Mouse (Mus musculus): ENCODE measurements around the gene Atg7.
A peak's percentile ranks its signal among the peaks of the same experiment; 100 is the strongest.
"Not testable (repeated sequence)": the region's sequence is repeated elsewhere in the genome, so short reads cannot be mapped to it uniquely, and the experiment has no call there.

The Atg7 gene

GRCm38 (mm10) chr6:114882212-114882611 is 239.3 kb downstream of the Atg7 start:
- DNase-seq (ENCODE audit: low read depth) = no peak

DNA sequence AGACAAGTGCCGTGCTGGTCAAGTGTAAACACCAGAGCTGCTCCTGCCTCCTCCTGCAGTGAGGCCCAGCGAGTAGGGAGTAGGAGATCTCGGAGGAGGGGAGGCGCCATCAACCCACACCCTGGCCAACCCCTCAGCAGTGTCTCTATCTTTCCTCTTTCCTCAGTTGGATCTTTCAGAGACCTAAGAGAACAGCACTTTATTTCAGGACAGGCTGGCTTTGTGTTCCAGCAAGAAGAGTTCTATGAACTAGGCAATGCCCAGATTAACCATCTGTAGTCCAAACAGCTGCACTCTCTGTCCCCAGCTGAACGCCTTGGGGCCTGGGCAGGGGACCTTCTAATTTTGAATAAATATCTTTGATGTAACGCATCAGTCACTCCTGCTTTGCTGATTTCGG is 239.8 kb downstream of the Atg7 start:
- DNase-seq (ENCODE audit: low read depth) = no peak

DNA sequence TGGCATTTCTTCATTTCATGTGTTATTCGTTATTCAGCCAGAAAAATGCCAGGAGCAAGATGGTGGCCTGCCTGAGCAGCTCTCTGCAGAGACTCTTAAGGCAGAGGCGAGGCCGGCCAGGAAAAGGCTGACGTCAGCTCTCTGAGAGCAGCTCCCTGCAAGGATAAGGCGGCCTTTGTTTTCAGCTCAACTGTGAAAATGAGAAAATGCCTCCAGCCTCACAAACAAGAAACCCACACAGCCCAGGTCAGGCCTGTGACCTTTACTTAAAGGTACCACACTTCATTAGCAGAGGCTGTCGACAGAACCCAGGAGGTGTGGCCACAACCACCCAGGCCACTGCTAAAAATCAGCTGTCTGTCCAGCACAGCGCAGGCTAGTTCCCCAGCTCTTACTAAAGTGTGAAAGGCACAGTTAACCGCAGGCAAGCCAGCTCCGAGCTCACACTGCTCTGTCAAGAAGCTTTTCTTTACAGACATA is 240.4 kb downstream of the Atg7 start:
- peak; percentile 80 for DNase-seq (ENCODE audit: low read depth)

DNA sequence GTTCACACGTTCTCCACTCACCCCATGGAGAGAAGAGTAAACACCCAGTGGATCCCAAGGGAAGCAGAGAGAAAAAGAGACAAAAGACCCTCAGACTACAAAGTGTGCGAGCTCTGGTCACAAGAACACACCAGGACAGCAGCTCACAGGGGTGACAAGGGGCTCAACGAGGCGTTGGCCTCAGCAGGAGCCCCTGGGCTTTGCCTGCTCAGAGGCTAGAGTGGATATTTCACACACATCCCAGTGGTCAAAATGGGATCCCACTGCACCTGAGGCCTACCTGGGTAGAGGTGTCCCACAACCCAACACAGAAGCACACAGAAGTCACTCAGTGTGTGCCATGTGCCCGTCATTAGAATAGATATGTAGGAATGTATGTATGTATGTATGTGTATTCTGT is 242.2 kb downstream of the Atg7 start:
- no peak for DNase-seq (ENCODE audit: low read depth)

- no peak for DNase-seq (ENCODE audit: low read depth)
These were observed 243.1 kb downstream of the Atg7 start for GRCm38 (mm10) chr6:114886012-114886411.

GRCm38 (mm10) chr6:114886504-114887361 is 243.8 kb downstream of the Atg7 start:
- DNase-seq (ENCODE audit: low read depth) = no peak

GRCm38 (mm10) chr6:114888922-114889321 is 246.0 kb downstream of the Atg7 start:
- DNase-seq (ENCODE audit: low read depth) = peak; percentile 96

- DNase-seq (ENCODE audit: low read depth) = not testable (repeated sequence)
These were observed 247.1 kb downstream of the Atg7 start for GRCm38 (mm10) chr6:114889971-114890370.

DNA sequence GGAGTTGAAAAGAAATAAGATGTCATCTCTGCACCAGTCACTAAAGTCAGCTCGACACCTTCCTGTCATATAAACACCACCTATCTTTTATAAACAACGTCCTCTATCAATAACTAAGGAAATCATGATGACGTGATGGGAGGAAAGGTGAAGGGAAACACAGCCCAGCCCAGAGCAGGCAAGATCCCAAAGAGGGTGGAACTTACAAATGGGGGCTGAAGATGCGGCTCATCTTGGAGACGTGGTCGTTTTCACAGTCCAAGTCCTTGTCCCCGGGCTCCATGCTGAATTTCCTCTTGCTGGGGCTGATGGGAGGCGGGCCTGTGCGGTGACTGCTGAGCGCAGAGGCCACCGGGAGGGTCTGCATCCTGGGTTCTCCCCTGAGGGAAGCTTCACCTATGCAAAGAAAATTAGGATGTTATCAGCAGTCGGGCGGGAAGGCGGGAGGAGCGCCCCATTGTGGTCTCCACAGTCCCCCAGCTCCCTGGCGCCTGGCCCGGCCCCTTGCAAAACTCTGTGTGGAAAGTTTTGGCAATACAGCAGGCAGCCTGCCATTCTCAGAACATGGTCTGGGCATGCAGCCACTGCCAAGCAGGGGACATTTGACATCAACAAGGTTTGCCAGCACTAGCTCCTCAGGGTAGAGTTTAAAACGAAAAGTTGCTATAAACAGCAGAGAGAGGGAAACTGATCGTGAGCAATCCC is 247.7 kb downstream of the Atg7 start:
- DNase-seq (ENCODE audit: low read depth) = peak; percentile 94

DNA sequence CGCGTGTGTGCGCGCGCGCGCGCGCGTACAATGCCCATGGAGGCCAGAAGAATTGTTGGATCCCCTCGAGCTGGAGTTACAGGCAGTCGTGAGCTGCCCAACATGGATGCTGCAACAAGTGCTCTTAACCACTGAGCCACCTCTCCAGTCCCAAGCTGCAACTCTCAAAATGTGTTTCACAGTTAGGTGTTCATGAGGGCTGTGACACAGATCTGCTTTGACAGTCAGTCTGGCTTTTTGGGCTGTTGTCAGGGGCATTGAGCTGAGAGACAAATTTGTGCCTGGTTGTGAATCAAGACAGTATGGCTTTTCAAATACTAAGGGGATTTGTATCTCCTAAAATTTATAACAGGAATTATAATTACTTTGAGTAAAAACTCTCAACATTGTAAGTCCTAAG is 248.4 kb downstream of the Atg7 start:
- DNase-seq (ENCODE audit: low read depth) = no peak

GRCm38 (mm10) chr6:114891771-114892170 is 248.9 kb downstream of the Atg7 start:
- DNase-seq (ENCODE audit: low read depth) = no peak

DNA sequence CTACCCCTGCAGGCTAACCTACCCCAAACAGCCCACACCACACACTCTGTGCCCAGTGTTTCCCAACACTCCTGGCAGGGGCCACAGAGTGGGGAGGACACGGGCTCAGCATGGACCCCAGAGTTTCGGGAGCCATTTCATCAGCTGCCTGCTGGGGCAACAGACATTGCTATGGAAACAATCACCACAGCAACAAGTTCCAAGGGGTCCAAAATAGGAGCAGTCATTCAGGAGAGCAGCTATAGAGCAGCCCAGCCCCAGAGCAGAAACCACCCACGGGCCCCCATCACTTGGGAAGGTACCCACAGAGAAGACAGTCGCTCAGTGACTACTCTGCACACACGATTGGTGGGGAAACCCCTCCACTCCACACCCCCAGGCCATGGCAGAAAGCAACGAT is 249.5 kb downstream of the Atg7 start:
- peak; percentile 66 for DNase-seq (ENCODE audit: low read depth)

GRCm38 (mm10) chr6:114893427-114894209 is 250.7 kb downstream of the Atg7 start:
- DNase-seq (ENCODE audit: low read depth) = no peak

DNA sequence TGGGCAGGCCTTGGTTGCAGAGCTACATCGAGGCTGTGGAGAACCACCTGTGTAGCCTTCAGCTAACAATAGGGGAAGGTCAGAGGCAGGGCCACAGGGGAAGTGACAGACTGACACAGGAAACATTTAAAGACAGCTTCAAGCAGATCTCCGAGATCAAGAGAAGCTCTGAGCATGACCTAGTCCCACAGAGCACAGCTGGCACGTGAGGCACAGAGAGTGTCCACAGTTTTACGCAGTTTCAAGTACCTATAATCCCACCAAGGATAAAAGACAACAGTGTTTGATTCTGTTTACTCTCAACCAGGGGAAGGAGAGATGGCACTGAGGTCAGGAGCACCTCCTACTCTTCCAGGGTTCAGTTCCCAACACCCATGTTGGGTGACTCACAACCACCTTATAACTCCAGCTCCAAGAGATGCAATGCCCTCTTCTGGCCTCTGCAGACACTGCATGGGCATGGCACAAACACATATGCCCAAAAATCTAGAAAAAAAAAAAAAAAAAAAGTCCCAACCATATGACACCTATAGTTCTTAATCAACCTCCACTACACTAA is 251.7 kb downstream of the Atg7 start:
- peak; percentile 50 for DNase-seq (ENCODE audit: low read depth)

DNA sequence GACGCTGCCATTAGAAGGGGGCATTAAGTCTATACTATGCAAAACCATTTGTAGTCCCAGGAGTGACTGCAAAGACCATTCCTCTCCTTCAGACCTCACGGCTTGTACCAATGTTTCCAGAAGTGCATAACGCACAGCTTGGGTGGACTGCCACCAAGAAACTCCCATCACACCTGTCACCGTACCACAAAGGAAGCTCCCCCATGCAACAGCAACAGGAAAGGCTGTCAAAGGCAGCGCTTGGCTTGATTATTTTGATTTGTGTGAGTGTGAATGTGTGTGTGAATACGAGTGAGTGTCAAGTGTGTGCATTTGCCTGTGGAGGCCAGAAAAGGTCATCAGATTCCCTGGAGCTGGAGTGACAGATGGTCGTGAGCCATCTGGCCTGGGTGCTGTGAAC is 252.3 kb downstream of the Atg7 start:
- DNase-seq (ENCODE audit: low read depth) = no peak

GRCm38 (mm10) chr6:114896281-114896680 is 253.4 kb downstream of the Atg7 start:
- no peak for DNase-seq (ENCODE audit: low read depth)

DNA sequence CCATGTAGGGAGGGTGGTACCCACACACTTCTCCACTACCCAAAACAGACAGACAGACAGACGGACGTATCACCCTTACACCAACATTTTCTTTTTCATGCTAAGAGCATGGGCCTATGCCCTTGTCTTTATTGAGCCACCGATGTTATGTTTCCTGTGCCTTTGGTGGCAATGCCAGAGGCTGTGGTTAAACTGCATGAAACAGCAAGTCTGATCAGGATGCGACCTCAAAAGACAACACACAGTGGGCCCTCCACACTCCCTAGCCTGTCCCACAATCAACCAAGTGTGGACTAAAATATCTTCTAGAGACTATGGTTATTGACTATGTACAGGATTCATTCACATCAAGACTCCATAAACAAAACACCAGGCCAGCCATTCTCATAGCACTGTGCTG is 256.1 kb downstream of the Atg7 start:
- no peak for DNase-seq (ENCODE audit: low read depth)

DNA sequence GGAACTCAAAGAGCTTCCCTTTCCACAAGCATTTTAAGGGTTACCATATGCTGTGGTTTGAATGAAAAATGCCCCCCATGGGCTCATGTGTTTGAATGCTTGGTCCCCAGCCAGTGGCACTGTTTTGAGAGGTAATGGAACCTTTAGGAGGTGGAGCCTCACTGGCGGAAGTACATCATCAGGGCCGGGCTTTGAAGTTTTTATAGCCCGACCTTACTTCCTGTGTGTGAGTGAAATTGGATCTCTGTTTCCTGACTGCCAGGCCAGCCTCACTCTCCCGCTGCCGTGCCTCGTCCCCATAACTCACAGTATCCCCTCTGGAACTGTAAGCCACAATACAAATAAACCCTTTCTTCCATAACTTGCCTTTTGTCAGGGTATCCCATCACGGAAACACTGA is 256.8 kb downstream of the Atg7 start:
- DNase-seq (ENCODE audit: low read depth) = no peak

- no peak for DNase-seq (ENCODE audit: low read depth)
These were observed 257.3 kb downstream of the Atg7 start for GRCm38 (mm10) chr6:114900194-114900593.

DNA sequence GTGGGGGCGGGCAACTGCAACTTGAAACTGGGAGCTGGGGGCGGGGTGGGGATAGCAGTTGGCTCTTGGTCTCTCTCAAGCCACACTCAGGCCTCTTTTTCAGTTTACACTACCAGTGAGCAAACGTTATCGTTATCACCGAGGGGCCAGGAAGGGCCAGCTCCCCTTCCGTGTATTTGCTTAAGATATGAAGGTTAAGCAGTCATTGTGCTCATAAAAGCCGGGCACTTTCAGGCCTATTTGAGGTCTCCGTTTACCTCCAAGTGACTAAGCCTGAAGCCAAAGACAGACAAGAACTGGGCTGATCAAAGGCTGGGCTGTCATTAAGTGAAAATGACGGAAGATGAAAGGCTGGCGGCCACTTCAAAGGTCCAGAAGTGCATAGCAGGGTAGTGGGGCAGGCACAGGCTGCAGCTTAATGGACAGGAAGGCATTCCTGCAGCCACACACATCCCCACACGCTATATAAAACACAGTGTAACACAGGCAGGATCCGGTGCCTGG is 258.5 kb downstream of the Atg7 start:
- no peak for DNase-seq (ENCODE audit: low read depth)

DNA sequence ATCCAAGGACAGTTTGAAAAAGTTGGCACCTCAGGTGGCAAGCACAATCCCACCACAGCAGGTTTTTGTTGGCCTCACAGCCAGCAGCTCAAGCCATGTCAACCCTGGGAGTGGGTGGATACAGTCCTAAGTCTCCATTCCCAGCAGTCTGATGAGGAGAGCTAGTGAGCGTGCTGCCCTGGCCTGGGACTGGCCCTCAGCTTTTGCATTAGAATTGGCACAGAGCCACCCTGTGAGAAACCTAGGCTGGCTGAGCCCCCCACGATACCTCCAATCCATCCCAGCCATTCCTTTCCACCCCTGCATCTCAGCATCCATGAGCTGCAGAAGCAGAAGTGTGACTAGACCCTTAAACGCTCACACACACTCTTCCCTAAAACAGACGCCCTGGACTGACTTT is 259.0 kb downstream of the Atg7 start:
- no peak for DNase-seq (ENCODE audit: low read depth)

- DNase-seq (ENCODE audit: low read depth) = no peak
These were observed 261.3 kb downstream of the Atg7 start for GRCm38 (mm10) chr6:114904233-114904632.
